In the genomic region with DNA sequence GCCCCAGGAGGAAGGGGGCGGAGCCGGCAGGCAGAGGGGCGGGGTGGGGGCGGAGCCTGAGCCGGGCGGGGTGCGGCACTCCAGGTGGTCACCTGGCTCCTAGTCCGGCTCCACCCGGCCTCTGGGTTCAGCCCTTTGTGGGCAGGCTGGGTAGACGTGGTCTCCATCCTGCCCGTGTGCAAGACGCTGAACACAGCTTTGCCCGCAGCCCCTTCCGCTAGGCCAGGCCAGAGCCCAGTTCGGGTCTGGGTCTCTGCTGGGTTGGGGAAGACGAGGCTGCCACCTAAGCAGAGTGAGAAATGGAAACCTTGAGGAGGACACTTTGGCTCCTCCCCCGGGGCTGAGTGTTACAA, we compare ENCODE assay signal across 10 mouse cellular contexts.
DNase-seq lines count a peak whose midpoint lies in the region; ATAC-seq and TF ChIP-seq lines count a peak whose summit lies in the region.
"Had no signal": no experiment of that assay in that cellular context is flagged by ENCODE, and none has a peak within 500 bp of the region (broad histone marks: within the 10 kb centered on the region; RNA-seq: fewer than 3 reads in every experiment).

No protein-coding gene starts in this region.

- peak overlapping the region; percentile 89 for H3K4me2 ChIP-seq in heart, embryonic 11.5 days
- peak overlapping the region; percentile 99 for H3K4me2 ChIP-seq in forebrain, embryonic 14.5 days (ENCODE audit: low read length)
- H3K4me2 ChIP-seq in liver, embryonic 15.5 days, result peak overlapping the region; percentile 92

- H3K9me3 ChIP-seq in heart, embryonic 11.5 days (replicated peaks; ENCODE audit: control insufficient read depth, low read length), result no peaks in the 10 kb centered on the region
- H3K9me3 ChIP-seq in E14TG2a.4 (ENCODE audit: low read length), result no peaks in the 10 kb centered on the region
- no peaks in the 10 kb centered on the region for H3K9me3 ChIP-seq in forebrain, embryonic 14.5 days (replicated peaks; ENCODE audit: control insufficient read depth, low read length)
- H3K9me3 ChIP-seq in liver, embryonic 15.5 days (replicated peaks), result no peaks in the 10 kb centered on the region

- H3K27ac ChIP-seq in heart, embryonic 11.5 days (ENCODE audit: low read depth, low read length), result 0 out of 2 replicates have a peak overlapping the region, but pooled peaks have one; percentile 3
- no peak overlapping the region for H3K27ac ChIP-seq in forebrain, embryonic 14.5 days (ENCODE audit: low read depth, low read length)
- H3K27ac ChIP-seq in liver, embryonic 15.5 days (replicated peaks), result no peak overlapping the region
- H3K27ac ChIP-seq: macrophage had no signal

- peak overlapping the region; percentile 71 for H3K4me3 ChIP-seq in heart, embryonic 11.5 days (ENCODE audit: low read depth, low read length)
- peak overlapping the region; percentile 96 for H3K4me3 ChIP-seq in E14TG2a.4 (replicated peaks; ENCODE audit: low read length)
- peak overlapping the region; percentile 63 for H3K4me3 ChIP-seq in forebrain, embryonic 14.5 days (ENCODE audit: low read depth, low read length)
- peak overlapping the region; percentile 70 for H3K4me3 ChIP-seq in liver, embryonic 15.5 days (replicated peaks)

- intact Hi-C loops in heart, postnatal 14 days (cut with DNase I), result loop anchor here (5.0 kb wide), 1 partner anchor 61 kb away; no protein-coding TSS in a partner anchor

- no peak for DNase-seq in heart, postnatal 14 days
- DNase-seq in forebrain, embryonic 14.5 days (ENCODE audit: low spot score), result no peak
- DNase-seq in frontal cortex, postnatal 14 days (ENCODE audit: low spot score in 2 of 2), result no peak
- no peak for DNase-seq in gastrocnemius, postnatal 10 days
- DNase-seq in layer of hippocampus, adult 8-10 months (ENCODE audit: low spot score in 2 of 2), result no peak
- DNase-seq: cerebellum, adult 9-10 months had no signal

- no peaks in the 10 kb centered on the region for H3K27me3 ChIP-seq in heart, embryonic 11.5 days (ENCODE audit: control insufficient read depth, insufficient read depth, low read length)
- H3K27me3 ChIP-seq in E14TG2a.4 (ENCODE audit: insufficient read depth, low read length), result peaks cover 16% of the 10 kb centered on the region
- H3K27me3 ChIP-seq in forebrain, embryonic 14.5 days (replicated peaks; ENCODE audit: control insufficient read depth, insufficient read depth, low read length), result peaks cover 7% of the 10 kb centered on the region; the same call in 1 of the 2 replicates
- H3K27me3 ChIP-seq in liver, embryonic 15.5 days, result peaks cover 10% of the 10 kb centered on the region

- TF ChIP-seq CTCF in E14TG2a.4 (conservative IDR thresholded peaks at IDR 0.05; ENCODE audit: low read length), result no peak

- 3% methylated on average over 13 of the region's 17 CpGs for WGBS in heart, embryonic 11.5 days (ENCODE audit: insufficient replicate concordance)
- WGBS in forebrain, embryonic 14.5 days, result 2% methylated on average over 14 of the region's 17 CpGs
- WGBS in liver, embryonic 15.5 days (ENCODE audit: insufficient replicate concordance), result 5% methylated on average over 15 of the region's 17 CpGs

- no peaks in the 10 kb centered on the region for H3K36me3 ChIP-seq in heart, embryonic 11.5 days (ENCODE audit: control insufficient read depth, insufficient read depth, low read length)
- H3K36me3 ChIP-seq in E14TG2a.4 (ENCODE audit: insufficient read depth, low read length), result no peaks in the 10 kb centered on the region
- H3K36me3 ChIP-seq in forebrain, embryonic 14.5 days (ENCODE audit: control insufficient read depth, insufficient read depth, low read length), result no peaks in the 10 kb centered on the region
- H3K36me3 ChIP-seq in liver, embryonic 15.5 days (replicated peaks), result no peaks in the 10 kb centered on the region

- peaks cover 4% of the 10 kb centered on the region for H3K4me1 ChIP-seq in heart, embryonic 11.5 days (ENCODE audit: control insufficient read depth, insufficient read depth, low read length)
- peaks cover 32% of the 10 kb centered on the region for H3K4me1 ChIP-seq in E14TG2a.4 (replicated peaks; ENCODE audit: low read depth, low read length)
- peaks cover 8% of the 10 kb centered on the region for H3K4me1 ChIP-seq in forebrain, embryonic 14.5 days (ENCODE audit: control insufficient read depth, insufficient read depth, low read length)
- peaks cover 28% of the 10 kb centered on the region for H3K4me1 ChIP-seq in liver, embryonic 15.5 days (replicated peaks)

- peak; percentile 76 for ATAC-seq in heart, embryonic 11.5 days (replicated peaks; ENCODE audit: insufficient number of reproducible peaks, low FRiP score, low TSS enrichment)
- ATAC-seq in forebrain, embryonic 14.5 days, result peak; percentile 78
- ATAC-seq in liver, embryonic 15.5 days (ENCODE audit: insufficient read depth), result peak; percentile 70

- no peak overlapping the region for H3K9ac ChIP-seq in heart, embryonic 11.5 days (ENCODE audit: low read depth, low read length)
- no peak overlapping the region; the same call in 1 of the 2 replicates for H3K9ac ChIP-seq in forebrain, embryonic 14.5 days (ENCODE audit: low read length)
- no peak overlapping the region for H3K9ac ChIP-seq in liver, embryonic 15.5 days
